Mouse (Mus musculus) gastrocnemius, postnatal 25 days (tissue): Measurements from ENCODE around the gene Dtx1. TPM values are rescaled to one million over a fixed set of nuclear protein-coding genes. Genes with fewer than 3 reads are reported as not detected.

Source experiments
- DNase-seq: peaks from one replicate; pipeline ENCODE4 v3.0.0; 2022
- total RNA-seq, 2 experiments: library from RNA; stranded (reverse); gene quantifications; 1 replicate in 1 of 2; 2 replicates in 1 of 2; pipeline ENCODE4 v1.2.3; 2021

The Dtx1 gene
- total RNA-seq, 2 experiments from 2014 or later, result 0.61 to 0.91 TPM

DNA sequence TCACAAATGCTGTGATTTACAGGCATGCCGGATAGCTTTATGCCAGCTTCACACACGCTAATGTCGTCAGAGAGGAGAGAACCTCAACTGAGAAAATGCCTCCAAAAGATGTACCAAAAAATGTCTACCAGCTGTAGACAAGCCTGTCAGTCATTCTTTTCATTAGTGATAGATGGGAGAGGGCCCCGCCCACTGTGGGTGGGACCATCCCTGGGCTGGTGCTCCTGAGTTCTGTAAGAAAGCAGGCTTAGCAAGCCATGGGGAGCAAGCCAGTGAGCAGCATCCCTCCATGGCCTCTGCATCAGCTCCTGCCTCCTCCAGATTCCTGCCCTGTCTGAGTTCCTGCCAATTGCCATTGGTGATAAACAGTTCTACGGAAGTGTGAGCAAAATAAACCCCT is 76.1 kb downstream of the Dtx1 start:
- no peak for DNase-seq

- no peak for DNase-seq
Observed at GRCm38 (mm10) chr5:120634860-120635259, 76.9 kb downstream of the Dtx1 start.

GRCm38 (mm10) chr5:120634131-120634530 is 77.6 kb downstream of the Dtx1 start, which contains the start of gene Cfap73:
Cfap73 (minus strand) TSS chr5:120634235.
- DNase-seq, result no peak

GRCm38 (mm10) chr5:120631892-120632291 is 79.8 kb downstream of the Dtx1 start:
- DNase-seq, result no peak

- DNase-seq, result no peak
Observed at GRCm38 (mm10) chr5:120631128-120631527, 80.6 kb downstream of the Dtx1 start.

Other genes with a start within 250 kb of the Dtx1 start
- gene Sdsl, start 239.1 kb downstream of the Dtx1 start, total RNA-seq, result under 1 TPM; 0.31 to 0.64 TPM
- not detected for gene Sds, start 235.4 kb downstream of the Dtx1 start, total RNA-seq
- 10 to 100 TPM; 29.1 to 32.6 TPM for gene Plbd2, start 208.3 kb downstream of the Dtx1 start, total RNA-seq
- gene Slc8b1, start 200.8 kb downstream of the Dtx1 start, total RNA-seq, result 10 to 100 TPM in 1 of 2 experiments, 1 to 10 TPM in 1; 9.4 to 11.7 TPM
- gene Tpcn1, start 123.3 kb downstream of the Dtx1 start, total RNA-seq, result 10 to 100 TPM; 44.3 to 48.3 TPM
- under 1 TPM in 1 of 2 experiments, not detected in 1; 0.18 TPM for gene Iqcd, start 122.9 kb downstream of the Dtx1 start, total RNA-seq
- 1 to 10 TPM; 4.8 to 6.3 TPM for gene Rita1, start 99.3 kb downstream of the Dtx1 start, total RNA-seq
- gene Ddx54, start 99.2 kb downstream of the Dtx1 start, total RNA-seq, result 10 to 100 TPM; 15.7 to 17.1 TPM
- gene Cfap73, start 77.7 kb downstream of the Dtx1 start, total RNA-seq, result not detected
- gene Rasal1, start 63.1 kb downstream of the Dtx1 start, total RNA-seq, result not detected
- under 1 TPM; 0.21 to 0.28 TPM for gene Oas2, start 37.9 kb upstream of the Dtx1 start, total RNA-seq
- not detected for gene Oas3, start 65.7 kb upstream of the Dtx1 start, total RNA-seq
- not detected for gene Oas1e, start 83.6 kb upstream of the Dtx1 start, total RNA-seq
- not detected for gene Oas1c, start 100.6 kb upstream of the Dtx1 start, total RNA-seq
- gene Oas1f, start 135.4 kb upstream of the Dtx1 start, total RNA-seq, result not detected
- not detected for gene Oas1h, start 149.5 kb upstream of the Dtx1 start, total RNA-seq
- not detected for gene Oas1g, start 175.7 kb upstream of the Dtx1 start, total RNA-seq
- under 1 TPM in 1 of 2 experiments, not detected in 1; 0.24 TPM for gene Oas1a, start 195.6 kb upstream of the Dtx1 start, total RNA-seq
- not detected for gene Oas1d, start 202.6 kb upstream of the Dtx1 start, total RNA-seq